Mouse (Mus musculus): ENCODE measurements at regions not wholly inside any gene's neighbourhood (a gene's known extent, or its start where the extent isn't known, plus 50 kb on each side); places are given as distances from the start of the nearest gene placed in this dataset.

- TF ChIP-seq POLR2A (IDR thresholded peaks at IDR 0.05; ENCODE audit: low read depth, low read length) (no peak), EP300 (IDR thresholded peaks at IDR 0.05; ENCODE audit: low read length) (no peak), ZC3H11A (IDR thresholded peaks at IDR 0.05; ENCODE audit: low read depth, low read length) (no peak), CTCF (conservative IDR thresholded peaks at IDR 0.05 in 1 of 2, IDR thresholded peaks at IDR 0.05 in 1 of 2; ENCODE audit: low read depth in 2 of 2, low read length in 2 of 2) (no peak), MAX (IDR thresholded peaks at IDR 0.05; ENCODE audit: low read length) (no peak), NELFE (IDR thresholded peaks at IDR 0.05; ENCODE audit: low read depth, low read length) (no peak), KAT2A (IDR thresholded peaks at IDR 0.05; ENCODE audit: insufficient replicate concordance, low read length) (no peak), TCF12 (IDR thresholded peaks at IDR 0.05; ENCODE audit: low read depth, low read length) (no peak)
Measured at GRCm38 (mm10) chr5:51730241-51730640, 162.7 kb upstream of the Ppargc1a start.
